Mouse (Mus musculus) heart, postnatal 25 days (tissue): Measurements from ENCODE around the gene Tm2d1. TPM values are rescaled to one million over a fixed set of nuclear protein-coding genes. Genes with fewer than 3 reads are reported as not detected.
"Not testable (repeated sequence)": the region's sequence is repeated elsewhere in the genome, so short reads cannot be mapped to it uniquely, and the experiment has no call there.

Experiments
- DNase-seq: peaks from one replicate; pipeline ENCODE4 v3.0.0; 2022; ENCODE audit warnings: low spot score
- intact Hi-C: fragments of 180-260 bp; cut with DNase I; formaldehyde crosslinking; loops from one replicate; pipeline ENCODE4 v1.15.1; 2025
- total RNA-seq, 2 experiments: library from RNA; stranded (reverse); gene quantifications; 2 replicates each; pipeline ENCODE4 v1.2.3; 2021

Gene Tm2d1
- 10 to 100 TPM; 42.8 to 46.3 TPM for total RNA-seq

- DNase-seq: peak; percentile 67
- intact Hi-C loops: loop anchor here (5.0 kb wide), 1 partner anchor 631 kb away; no protein-coding TSS in a partner anchor
Observed at GRCm38 (mm10) chr4:98382716-98383424, at the start of gene Tm2d1. Gene Tm2d1, minus strand, starts transcription at chr4:98383306.

GRCm38 (mm10) chr4:98428371-98428770 lies 45.3 kb upstream of the Tm2d1 start:
- intact Hi-C loops: no loop called here
- no peak for DNase-seq

- intact Hi-C loops, DNase-seq: not testable (repeated sequence)
Observed at GRCm38 (mm10) chr4:98415150-98415549, 32.0 kb upstream of the Tm2d1 start.

GRCm38 (mm10) chr4:98408455-98408854 lies 25.3 kb upstream of the Tm2d1 start:
- no peak for DNase-seq
- intact Hi-C loops: no loop called here

GRCm38 (mm10) chr4:98404412-98404811 lies 21.3 kb upstream of the Tm2d1 start:
- DNase-seq: no peak
- intact Hi-C loops: no loop called here

GRCm38 (mm10) chr4:98403492-98403891 lies 20.4 kb upstream of the Tm2d1 start:
- DNase-seq: no peak
- intact Hi-C loops: no loop called here

GRCm38 (mm10) chr4:98401584-98401962 lies 18.5 kb upstream of the Tm2d1 start:
- no peak for DNase-seq
- intact Hi-C loops: no loop called here

GRCm38 (mm10) chr4:98400926-98401583 lies 17.9 kb upstream of the Tm2d1 start:
- intact Hi-C loops: no loop called here
- DNase-seq: no peak

GRCm38 (mm10) chr4:98395690-98396437 lies 12.8 kb upstream of the Tm2d1 start, which contains the start of gene Patj:
Gene Patj, plus strand, starts transcription at chr4:98395785.
- DNase-seq: peak; percentile 5
- intact Hi-C loops: no loop called here

- intact Hi-C loops: no loop called here
- DNase-seq: no peak
Observed at GRCm38 (mm10) chr4:98395346-98395689, 12.2 kb upstream of the Tm2d1 start.

- intact Hi-C loops: no loop called here
- no peak for DNase-seq
Observed at GRCm38 (mm10) chr4:98385036-98385435, 1.9 kb upstream of the Tm2d1 start.

GRCm38 (mm10) chr4:98376943-98377342 lies 6.2 kb downstream of the Tm2d1 start:
- no peak for DNase-seq
- intact Hi-C loops: loop anchor here (5.0 kb wide), 1 partner anchor 65 kb away; no protein-coding TSS in a partner anchor

- intact Hi-C loops: loop anchor here (5.0 kb wide), 1 partner anchor 67 kb away; no protein-coding TSS in a partner anchor
Observed at GRCm38 (mm10) chr4:98375401-98375800, 7.7 kb downstream of the Tm2d1 start.

GRCm38 (mm10) chr4:98358034-98358809 lies 24.9 kb downstream of the Tm2d1 start:
- intact Hi-C loops: no loop called here

More at GRCm38 (mm10) chr4:98375401-98375800, 7.7 kb downstream of the Tm2d1 start:
- no peak for DNase-seq

GRCm38 (mm10) chr4:98348580-98348979 lies 34.5 kb downstream of the Tm2d1 start:
- intact Hi-C loops: no loop called here
- no peak for DNase-seq

More at GRCm38 (mm10) chr4:98358034-98358809, 24.9 kb downstream of the Tm2d1 start:
- DNase-seq: no peak

GRCm38 (mm10) chr4:98345783-98346182 lies 37.3 kb downstream of the Tm2d1 start:
- DNase-seq: no peak
- intact Hi-C loops: no loop called here

GRCm38 (mm10) chr4:98339992-98340564 lies 43.0 kb downstream of the Tm2d1 start:
- intact Hi-C loops: loop anchor here (5.0 kb wide), 1 partner anchor 1303 kb away; no protein-coding TSS in a partner anchor
- DNase-seq: no peak

GRCm38 (mm10) chr4:98338636-98339630 lies 44.2 kb downstream of the Tm2d1 start:
- intact Hi-C loops: loop anchor here (5.0 kb wide), 1 partner anchor 1302 kb away; no protein-coding TSS in a partner anchor
- no peak for DNase-seq
